Mouse (Mus musculus): ENCODE results near the gene Fgfr2.

Gene Fgfr2

DNA sequence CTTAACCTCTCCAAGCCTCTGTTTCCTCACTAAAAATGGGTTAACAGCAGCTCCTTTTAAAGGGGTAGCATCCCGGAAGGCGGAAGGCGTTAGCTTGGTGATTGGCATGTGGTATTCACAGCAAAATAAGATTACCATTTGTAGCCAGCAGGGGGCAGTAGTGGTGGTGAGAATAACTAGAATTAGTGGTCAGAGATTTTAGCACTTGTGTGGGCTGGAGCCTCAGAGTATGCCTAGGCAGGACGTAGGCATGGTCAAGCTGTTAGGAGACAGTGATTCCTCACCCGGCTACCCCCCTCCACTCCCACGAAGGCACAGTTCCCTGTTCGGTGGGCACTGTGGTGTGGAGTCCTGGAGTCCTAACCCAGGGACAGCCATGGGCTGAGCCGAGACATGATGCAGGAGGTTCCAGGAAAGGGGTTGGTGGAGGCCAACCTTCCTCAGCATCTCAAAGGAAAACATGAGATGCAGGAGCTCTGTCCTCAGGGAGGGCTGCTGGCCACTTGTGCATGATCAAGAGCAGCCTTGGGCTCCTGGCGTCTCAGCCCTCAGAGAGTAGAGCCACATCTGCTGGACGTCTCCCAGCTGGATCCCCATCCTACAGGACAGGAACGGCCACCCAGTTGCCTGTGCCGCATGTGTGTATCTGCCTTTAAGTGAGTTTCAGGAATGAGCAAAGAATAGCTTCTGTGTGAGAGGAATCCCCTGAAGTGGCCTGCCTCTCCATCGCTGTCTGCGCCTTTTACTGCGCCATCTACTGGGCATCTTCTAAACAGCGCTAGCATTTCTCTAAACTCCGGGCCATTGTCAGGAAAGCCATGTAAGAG, 2360.9 kb downstream of the Fgfr2 start:
- DNase-seq (ENCODE audit: low read depth) = peak; percentile 57

DNA sequence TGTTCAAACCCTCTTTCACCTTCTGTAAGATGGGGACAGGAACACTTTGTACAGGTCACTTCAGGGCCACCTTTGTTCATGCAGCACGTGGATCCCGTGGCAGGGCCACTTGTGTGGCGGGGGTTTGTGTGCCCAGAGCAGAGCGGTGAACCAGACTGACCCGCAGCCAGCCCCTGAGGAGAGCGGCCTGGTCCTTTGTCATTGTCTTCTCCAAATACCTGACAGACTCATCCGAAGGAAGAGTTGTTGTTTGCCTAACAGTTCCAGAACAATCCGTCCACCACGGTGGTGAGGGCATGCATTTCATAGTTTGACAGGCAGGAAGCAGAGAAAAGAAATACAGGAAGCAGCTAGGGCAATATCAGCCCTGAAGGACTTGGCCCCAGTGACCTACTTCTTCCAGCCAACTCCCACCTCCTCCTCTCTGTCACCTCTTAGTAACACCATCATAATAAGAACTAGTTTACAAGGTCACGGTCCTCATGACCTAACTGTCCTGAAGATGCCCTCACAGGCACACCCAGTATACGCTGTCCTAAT, 2365.8 kb downstream of the Fgfr2 start:
- DNase-seq (ENCODE audit: low read depth) = no peak

DNA sequence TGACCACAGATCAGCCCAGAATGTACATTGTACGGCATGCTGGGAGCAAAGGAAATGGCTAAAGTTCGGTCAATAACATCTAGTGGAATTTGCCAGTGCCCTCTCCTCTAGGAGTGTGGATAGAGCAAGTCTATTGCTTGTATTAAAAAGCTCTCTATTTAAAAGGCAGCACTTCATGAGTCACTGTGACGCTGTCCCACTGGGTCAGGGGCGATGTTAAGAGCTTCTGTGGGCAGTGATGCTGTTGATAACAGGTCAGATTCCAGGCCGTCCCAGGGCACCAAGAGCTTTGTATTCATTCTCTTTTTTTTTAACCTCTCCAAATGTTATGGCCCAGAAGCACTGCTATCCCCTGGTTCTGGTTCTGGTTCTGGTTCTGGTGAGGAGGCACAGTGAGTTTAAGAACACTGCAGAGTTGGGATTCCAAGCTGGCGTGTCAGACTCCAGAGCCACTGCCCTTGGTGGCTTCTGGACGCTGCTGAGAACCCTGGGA, 2366.8 kb downstream of the Fgfr2 start:
- DNase-seq (ENCODE audit: low read depth) = no peak

DNA sequence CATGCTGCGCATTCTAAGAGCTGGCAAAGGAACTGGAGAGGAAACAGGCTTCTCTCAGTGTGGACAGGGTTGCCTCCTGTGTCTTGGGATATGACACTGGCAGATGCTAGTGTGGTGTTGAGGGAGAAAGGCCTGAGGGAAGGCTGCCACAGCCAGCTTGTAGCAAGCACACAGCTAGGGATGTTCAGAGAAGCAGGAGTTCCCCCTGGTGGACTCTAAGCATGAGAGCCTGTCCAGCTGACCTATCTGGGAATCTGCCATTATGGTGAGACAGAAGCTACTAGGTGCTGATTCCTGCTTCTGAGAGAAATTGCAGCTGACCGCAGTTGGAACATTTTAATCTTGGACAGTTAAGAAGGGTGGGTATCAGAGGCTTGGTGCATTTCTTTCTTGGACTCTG, 2368.4 kb downstream of the Fgfr2 start:
- peak; percentile 36 for DNase-seq (ENCODE audit: low read depth)

DNA sequence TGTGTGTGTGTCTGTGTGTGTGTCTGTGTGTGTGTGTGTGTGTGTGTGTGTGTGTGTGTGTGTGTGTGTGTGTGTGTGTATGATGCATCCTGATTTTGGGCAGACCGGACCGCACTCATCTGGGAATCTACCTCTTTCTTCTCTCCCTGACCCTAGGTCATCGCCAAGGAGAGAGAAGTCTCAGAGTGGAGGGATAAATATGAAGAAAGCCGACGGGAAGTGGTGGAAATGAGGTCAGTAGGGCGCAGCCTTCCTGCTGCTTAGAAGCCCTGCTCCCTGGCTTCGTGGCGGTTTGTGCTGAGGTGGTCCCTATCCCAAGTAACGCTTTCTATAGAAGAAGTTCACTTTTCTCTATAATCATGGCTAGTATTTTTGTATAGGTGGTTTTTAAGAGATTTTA, 2371.5 kb downstream of the Fgfr2 start:
- no peak for DNase-seq (ENCODE audit: low read depth)

DNA sequence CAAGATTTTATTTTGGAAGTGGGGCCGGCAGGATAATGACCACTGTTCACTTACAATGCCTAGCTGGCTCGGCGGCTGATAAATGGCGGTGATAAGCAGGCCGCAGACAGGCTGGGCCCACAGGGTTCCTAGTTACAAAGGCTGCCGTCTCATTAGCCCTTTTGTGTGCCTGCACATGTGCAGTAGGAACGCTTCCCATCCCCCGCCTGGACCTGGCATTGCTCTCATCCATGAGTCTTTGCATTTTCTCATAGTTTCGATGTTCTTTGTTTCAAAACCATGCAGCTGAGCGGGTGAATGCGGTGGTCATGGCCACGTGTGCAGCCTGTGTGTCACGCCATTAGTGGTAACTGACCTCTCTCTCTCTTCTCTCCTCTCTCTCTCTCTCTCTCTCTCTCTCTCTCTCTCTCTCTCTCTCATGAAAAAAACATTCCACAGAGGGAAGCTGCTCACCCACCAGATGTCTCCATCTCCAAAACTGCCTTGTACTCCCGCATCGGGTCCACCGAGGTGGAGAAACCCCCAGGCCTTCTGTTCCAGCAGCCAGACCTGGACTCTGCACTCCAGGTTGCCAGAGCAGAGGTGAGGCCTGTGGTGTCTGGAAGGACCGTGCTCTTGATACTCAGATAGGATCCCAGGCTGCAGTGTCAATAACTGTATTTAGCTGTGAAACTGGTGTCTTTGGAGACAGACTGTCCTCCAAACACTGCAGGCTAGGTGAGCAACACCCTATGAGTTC, 2372.2 kb downstream of the Fgfr2 start:
- DNase-seq (ENCODE audit: low read depth) = no peak

DNA sequence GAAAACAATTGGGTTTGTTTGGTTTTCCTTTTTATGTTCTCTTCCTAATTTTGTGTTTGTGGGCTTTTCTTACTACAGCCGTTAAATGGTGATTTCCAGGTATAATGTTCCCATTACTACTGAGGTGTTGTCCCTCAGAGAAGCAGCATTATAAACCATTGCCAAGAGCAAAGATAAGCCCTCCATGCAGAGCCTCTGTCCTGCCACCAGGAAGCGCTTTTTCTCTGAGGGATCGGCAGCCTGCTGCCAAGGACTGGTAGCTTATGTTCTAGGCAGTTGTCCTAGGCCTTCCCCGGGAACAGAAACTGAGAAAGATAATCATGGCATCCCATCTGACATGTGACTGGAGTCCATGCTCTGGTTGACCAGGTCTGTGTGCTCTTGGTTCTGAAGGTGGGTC, 2374.0 kb downstream of the Fgfr2 start:
- DNase-seq (ENCODE audit: low read depth) = no peak

DNA sequence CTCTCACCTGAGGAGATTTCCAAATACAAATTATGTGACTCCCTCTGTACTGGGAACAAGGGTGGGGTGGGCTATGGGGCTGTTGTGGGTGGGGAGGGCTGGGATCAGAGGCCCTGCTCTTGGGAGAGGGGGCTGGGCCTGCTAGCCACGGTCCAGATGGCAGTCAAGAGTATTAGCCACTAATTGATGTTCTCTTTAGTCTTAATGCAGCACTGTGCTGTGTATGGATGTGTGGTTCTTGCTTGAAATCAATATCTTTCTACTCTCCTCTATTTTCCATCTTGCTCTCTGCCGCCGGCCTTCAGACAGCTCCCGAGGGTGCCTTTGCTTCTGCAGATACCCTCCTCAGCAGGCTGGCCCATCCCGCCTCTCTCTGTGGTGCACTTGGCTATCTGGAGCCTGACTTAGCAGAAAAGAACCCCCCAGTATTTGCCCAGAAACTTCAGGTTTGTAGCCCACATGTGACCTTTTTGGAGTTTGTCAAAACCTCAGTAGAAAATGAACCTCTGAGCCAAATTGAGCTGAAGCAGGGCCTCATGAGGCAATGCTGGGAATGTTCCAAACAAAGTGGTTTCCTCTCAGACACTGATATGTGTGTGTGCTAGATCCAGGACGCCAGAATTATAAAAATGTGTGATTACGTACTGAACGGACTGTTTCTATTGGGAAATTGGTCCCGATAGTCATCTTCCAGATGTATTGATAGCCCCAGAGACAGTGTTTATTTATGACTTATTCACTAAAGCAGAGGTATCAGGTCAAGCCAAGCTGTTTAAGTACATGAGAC, 2379.7 kb downstream of the Fgfr2 start:
- DNase-seq (ENCODE audit: low read depth) = peak; percentile 73

DNA sequence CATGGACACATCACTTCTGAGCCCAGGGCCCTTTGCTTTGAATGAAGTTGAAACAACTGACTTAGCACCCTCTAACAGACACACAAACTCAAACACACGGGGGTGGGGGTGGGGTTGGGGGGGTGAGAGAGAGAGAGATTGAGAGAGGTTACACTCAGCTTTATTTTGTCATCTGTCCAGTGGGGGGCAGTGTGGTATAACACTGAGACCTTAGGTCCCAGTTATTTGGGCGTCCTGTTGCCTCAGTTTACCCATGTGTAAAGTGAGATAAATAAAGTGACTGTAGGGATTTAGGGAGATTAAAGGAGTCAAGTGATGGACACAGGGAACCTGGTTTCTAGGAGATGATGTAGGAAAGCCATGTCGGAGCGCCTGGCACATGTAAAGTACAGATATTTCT, 2382.1 kb downstream of the Fgfr2 start:
- DNase-seq (ENCODE audit: low read depth) = no peak

DNA sequence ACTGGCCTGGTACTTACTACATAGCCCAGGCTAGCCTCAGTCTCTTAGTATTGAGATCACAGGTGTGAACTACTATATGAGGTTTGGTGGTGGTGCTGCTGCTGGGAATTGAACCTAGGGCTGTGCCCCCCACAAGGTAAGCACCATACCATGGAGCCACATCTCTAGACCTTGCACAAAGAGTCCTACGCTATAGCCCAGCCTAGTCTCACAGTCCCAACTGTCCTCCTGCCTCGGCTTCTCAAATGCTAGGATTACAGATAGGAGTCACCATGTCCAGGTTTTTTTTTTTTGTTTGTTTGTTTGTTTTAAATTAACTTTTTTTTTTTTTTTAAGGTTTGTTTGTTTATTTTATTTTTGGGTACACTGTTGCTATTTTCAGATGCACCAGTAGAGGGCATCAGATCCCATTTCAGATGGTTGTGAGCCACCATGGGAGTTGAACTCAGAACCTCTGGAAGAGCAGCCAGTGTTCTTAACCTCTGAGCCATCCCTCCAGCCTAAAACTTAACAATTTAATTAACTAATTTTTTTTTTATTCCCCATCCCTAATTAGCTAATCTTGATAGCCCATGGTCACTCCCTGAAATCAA, 2388.9 kb downstream of the Fgfr2 start:
- DNase-seq (ENCODE audit: low read depth) = no peak

DNA sequence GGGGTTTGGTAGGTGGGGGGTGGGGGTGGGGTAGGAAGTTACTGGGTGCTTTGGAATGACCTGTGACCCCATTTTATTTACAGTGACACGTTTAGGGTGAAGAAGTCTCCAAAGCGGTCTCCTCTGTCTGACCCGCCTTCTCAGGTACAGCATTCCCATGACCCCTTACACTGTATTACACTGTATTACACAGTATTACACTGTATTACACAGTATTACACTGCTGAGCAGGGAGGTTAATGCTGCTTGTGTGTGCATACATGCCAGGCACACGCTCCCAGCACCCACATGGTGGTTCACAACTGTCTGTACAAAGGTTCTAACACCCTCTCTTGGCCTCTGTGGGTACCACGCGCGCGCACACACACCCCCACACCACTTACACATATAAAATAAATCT, 2389.7 kb downstream of the Fgfr2 start:
- no peak for DNase-seq (ENCODE audit: low read depth)

DNA sequence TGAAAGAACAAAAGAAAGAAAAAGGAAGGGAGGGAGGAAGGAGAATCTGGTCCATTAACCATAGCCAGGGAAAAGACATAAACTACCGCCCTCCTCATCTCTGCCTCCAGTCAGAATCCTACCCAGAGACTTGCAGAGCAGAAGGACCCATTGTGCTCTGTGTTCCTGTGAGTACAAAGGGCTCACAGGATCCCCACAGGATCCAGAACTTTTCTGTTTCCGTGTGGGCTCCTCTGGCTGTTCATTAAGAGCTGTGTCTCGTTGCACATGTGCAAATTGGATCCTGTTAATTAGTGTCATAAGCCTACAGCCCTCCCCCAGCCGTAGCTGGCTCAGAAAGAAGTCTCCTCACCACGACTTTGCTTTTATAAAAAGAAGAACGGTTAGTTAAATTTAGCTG, 2390.2 kb downstream of the Fgfr2 start:
- no peak for DNase-seq (ENCODE audit: low read depth)

DNA sequence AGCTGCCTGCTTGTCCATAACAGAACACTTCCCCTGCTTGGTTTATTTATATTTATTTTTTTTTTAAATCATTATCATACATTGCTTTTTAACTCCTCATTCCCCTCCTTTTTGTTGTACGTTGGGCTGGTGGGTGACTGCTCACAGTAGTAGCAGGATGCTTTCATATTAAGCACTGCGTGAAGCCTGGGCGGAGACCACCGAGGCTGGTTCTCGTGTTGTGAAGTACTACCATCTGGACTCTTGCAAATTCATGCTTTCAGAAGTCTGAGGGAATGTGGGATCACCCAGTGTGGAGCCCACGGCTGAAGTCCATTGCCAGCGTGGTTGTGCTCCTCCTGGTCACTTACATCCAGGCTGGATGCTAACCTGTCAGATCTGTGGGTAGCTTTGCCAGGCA, 2391.4 kb downstream of the Fgfr2 start:
- DNase-seq (ENCODE audit: low read depth) = no peak

DNA sequence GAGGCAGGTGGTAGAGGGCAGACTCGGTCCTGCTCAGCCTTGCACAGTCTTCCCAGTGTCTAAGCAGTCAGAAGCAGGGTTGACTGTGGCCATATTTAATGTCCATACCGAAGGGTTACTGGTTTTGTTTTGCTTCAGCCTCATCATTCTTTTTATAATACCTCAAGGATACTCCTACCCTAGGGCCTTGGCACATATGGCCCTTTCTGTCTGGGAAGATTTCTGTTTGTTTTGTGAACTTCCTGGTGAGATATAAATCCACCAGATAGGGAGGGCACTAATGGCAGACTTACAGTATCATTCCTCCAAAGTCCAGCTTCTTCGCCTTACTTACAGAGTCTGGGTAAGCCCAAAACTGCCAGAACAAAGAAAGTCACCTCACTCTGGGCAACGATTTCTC, 2395.6 kb downstream of the Fgfr2 start:
- no peak for DNase-seq (ENCODE audit: low read depth)

DNA sequence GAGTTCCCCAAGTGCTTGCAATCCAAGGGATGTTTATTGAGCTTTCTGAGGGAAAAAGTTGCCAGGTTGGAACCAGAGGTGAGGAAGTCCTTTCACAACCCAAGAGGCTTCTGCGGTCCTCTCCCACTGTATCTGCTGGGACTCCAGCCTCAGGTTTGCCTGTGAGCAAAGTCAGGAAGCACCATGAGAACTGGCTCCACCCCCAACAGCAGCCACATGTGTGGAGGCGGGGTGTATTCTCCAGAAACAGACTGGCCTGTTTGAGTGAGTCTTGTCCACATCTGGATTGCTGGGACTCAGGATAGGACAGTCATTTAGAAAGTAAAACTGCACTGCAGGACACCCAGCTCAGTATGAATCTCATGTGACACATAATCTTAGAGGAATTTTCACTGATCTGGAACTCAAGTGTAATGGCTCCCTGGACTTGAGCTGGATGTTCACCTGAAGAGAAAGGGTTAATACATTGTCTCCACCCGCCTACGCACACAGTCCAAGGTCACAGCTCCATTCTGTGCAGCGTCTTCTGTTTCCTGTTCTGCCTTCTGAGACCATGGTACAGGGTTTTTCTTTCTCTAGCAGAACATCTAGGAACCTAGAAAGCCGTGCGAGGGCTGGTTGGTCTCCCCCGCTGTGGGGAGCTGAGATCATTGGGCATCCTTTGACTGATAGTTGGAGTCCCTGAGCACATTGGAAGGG, 2396.3 kb downstream of the Fgfr2 start:
- no peak for DNase-seq (ENCODE audit: low read depth)

DNA sequence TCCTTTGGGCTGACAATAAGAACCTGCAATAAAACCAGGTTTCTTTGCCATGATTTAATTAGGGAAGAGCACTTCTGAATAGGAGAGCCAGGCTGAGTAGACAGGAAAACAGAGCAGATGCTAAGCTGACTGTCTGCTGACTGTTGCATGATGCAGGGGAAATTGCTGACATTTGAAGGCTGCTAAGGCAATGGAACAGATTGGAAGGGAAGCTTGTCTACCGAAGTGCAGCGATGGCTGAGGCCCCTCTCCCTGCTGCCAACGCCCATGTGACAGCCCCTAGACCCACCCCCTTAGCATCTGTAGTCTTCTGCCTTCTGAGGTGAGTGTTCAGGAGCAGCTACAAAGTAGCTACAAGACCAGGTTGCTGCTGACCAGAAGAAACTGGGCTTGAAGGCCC, 2397.0 kb downstream of the Fgfr2 start:
- no peak for DNase-seq (ENCODE audit: low read depth)

DNA sequence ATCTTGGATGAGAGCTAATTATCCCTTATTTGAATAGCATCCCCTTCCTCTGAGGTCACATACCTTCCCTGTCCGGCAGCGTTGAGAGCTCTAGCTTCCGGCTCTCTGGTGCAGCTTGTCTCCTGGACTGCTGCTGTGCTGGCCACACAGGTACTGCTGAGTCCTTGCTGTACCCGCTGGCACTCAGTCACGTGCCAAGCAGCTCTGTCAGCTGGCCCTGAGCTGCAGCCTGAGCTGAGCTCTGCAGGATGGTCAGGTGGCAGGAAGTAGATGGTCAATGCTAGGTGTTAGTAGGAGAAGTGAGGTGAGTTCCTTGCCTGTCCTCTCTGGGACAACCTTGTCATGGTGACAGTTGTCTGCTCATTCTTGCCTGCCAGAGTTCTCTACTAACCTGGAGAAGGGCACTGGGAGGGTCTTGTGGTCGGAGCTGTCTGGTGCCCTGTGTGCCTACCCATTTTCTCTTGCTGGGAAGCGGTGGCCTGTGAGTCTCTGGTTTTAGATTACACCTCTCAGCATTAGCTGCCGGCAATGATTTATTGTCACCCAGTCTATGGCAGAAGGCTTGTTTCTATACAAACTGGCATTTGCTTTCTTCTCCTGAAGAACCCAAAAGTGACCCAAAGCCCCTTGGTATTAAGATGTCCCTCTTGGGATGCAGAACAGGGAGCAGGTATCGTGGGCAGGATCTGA, 2402.4 kb downstream of the Fgfr2 start:
- DNase-seq (ENCODE audit: low read depth) = no peak

DNA sequence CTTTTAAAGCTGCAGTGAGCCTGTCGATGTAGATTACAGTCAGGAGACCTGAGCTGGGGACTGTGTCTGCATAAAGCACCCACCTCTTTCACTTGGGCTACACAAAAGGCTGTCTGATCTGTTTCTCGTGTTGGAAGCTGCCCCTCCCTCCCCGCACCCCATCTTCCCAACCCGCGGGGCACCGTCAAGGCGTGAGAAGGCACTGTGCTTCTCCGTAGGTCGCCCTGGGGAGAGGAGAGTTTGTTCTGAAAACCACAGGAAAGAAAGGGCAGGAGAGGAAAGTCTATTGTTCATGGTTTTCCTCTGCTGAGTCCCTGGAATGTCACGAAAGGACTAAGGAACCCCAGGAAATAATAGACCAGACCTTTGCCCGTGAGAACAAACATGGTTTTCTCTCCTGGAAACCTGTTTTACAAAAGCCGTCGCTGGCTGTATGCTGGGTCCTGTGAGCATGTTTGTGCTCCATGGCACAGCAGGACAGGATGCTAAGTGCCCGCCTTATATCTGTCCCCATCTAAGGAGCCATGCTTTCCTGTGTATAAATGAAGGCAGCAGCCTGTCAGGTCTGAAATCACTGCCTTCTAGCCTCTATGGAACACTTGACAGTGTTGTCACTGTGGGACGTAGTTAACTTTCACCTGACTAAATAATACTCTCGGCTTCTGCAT, 2403.1 kb downstream of the Fgfr2 start:
- DNase-seq (ENCODE audit: low read depth) = no peak

DNA sequence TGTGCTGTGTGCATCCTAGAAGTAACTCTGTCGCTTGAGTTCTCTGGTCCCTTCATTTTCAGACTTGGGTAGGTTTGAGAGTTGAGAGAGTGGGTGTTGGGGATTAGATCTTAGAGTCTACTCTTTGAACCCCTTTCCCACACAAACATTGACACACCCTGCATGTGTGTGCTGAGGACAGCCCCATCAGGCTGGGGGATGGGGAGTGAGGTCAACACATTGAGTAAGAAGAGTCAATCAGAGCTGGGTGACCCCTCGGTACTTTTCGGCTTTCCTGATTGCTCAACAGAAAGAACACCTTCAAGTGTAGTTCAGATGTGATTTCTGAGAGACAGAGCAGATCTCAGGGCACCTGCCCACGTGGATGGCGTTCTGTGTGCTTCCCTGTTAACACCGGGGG, 2406.2 kb downstream of the Fgfr2 start:
- no peak for DNase-seq (ENCODE audit: low read depth)

DNA sequence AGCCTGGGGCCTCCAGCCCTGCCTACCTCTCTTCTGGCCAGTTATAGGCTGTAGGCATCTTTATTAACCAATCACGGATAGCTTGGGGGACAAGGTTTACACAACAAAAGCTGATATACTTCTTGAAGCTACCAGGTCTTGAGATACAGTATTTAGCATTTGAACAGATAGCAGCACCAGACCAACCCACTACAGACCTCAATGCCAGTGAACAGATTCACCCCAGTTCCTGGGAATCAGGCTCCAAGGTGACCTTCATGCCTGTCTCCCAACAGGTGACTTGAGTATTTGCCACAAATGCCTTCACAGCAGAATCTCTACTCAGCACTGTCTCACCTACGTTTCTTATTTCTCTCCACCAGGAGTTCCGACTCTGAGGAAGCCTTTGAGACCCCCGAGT, 2406.8 kb downstream of the Fgfr2 start:
- DNase-seq (ENCODE audit: low read depth) = no peak

All from fibroblast of lung, adult 2 months (primary cell).